Mouse (Mus musculus): ENCODE data around the gene Acoxl. TPM values are rescaled to one million over a fixed set of nuclear protein-coding genes. Genes with fewer than 3 reads are reported as not detected.

The Acoxl gene
- polyA plus RNA-seq, 1 experiment = not detected

DNA sequence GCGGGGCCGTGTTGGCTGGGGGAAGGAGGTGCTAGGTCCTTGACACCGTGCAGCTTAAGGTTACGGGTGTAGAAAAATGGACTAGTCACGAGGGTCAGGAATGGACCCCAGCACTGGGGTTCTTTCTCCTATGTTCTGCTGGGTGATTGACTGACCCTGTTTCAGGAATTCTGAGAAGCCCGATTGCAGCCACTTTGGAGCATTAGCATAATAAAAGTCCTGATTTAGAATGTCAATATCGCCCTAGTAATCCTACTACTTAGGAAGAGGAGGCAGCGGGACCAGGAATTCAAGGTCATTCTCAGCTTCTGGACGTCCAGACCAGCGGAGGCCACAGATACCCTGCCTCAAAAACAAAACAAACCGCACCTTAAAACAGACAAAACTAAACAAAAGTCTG lies 749 bp downstream of the Acoxl start:
- no peak for TF ChIP-seq POLR2A (IDR thresholded peaks at IDR 0.05; ENCODE audit: borderline replicate concordance, insufficient read depth, low read length)
- no peak for TF ChIP-seq CTCF (IDR thresholded peaks at IDR 0.05; ENCODE audit: borderline replicate concordance, insufficient read depth, low read depth, low read length)
- no peak for DNase-seq
- Histone ChIP-seq H3K4me3 (replicated peaks; ENCODE audit: insufficient read depth, low read depth, low read length) (no peak overlapping the region), H3K27ac (ENCODE audit: insufficient read depth, low read length) (no peak overlapping the region), H3K27me3 (ENCODE audit: control insufficient read depth, insufficient read depth, low read length) (no peaks in the 10 kb centered on the region), H3K4me1 (ENCODE audit: control insufficient read depth, insufficient read depth, low read length) (no peaks in the 10 kb centered on the region)
- 25% methylated on average over 11 of the region's 11 CpGs for WGBS

DNA sequence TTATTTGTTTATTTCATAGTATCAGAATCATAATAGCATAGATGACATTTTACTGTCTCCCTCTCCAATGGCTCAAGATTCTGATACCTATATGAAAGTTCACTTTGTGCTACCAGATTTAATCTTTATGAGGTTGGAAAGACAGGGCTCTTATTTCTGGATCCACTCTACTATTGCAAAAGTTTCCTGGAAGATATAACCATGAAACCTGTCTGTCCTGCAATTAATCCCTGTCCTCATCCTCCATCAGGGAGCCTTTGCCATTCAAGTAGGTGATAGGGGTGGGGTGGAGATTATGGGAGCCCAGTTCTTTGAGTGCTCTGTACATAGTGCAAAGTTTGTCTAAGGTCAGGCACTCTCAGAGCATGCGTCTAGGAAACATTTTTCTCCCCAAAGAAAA lies 2.7 kb downstream of the Acoxl start:
- Histone ChIP-seq H3K27ac (ENCODE audit: insufficient read depth, low read length) (no peak overlapping the region), H3K27me3 (ENCODE audit: control insufficient read depth, insufficient read depth, low read length) (no peaks in the 10 kb centered on the region), H3K4me1 (ENCODE audit: control insufficient read depth, insufficient read depth, low read length) (no peaks in the 10 kb centered on the region), H3K4me3 (replicated peaks; ENCODE audit: insufficient read depth, low read depth, low read length) (no peak overlapping the region)
- 85% methylated on average over 1 of the region's 1 CpGs for WGBS
- TF ChIP-seq CTCF (IDR thresholded peaks at IDR 0.05; ENCODE audit: borderline replicate concordance, insufficient read depth, low read depth, low read length) (no peak), POLR2A (IDR thresholded peaks at IDR 0.05; ENCODE audit: borderline replicate concordance, insufficient read depth, low read length) (no peak)
- DNase-seq = no peak

DNA sequence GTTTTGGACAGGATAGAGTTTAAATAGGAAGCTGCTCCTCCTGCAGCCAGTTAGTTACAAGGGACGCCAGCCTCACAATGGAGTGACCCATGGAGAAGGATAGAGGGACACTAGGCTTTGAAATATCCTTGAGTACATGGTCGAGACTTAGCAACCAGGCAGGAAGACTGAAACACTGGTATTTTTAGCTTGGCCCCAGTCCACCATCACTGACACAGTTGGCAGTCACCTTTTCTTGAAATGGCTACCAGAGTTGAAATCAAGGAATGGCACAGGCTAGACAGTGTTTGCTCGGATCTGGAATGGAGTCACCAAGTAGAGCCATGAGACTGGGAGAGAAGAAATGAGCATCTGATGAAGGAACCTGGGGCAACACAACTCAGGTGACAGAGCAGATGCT lies 3.7 kb downstream of the Acoxl start:
- H3K4me1 ChIP-seq (ENCODE audit: control insufficient read depth, insufficient read depth, low read length) = no peaks in the 10 kb centered on the region
- TF ChIP-seq CTCF (IDR thresholded peaks at IDR 0.05; ENCODE audit: borderline replicate concordance, insufficient read depth, low read depth, low read length) (no peak), POLR2A (IDR thresholded peaks at IDR 0.05; ENCODE audit: borderline replicate concordance, insufficient read depth, low read length) (no peak)
- WGBS = 33% methylated on average over 3 of the region's 3 CpGs
- no peak overlapping the region for H3K27ac ChIP-seq (ENCODE audit: insufficient read depth, low read length)
- DNase-seq = no peak
- no peak overlapping the region for H3K4me3 ChIP-seq (replicated peaks; ENCODE audit: insufficient read depth, low read depth, low read length)
- no peaks in the 10 kb centered on the region for H3K27me3 ChIP-seq (ENCODE audit: control insufficient read depth, insufficient read depth, low read length)

DNA sequence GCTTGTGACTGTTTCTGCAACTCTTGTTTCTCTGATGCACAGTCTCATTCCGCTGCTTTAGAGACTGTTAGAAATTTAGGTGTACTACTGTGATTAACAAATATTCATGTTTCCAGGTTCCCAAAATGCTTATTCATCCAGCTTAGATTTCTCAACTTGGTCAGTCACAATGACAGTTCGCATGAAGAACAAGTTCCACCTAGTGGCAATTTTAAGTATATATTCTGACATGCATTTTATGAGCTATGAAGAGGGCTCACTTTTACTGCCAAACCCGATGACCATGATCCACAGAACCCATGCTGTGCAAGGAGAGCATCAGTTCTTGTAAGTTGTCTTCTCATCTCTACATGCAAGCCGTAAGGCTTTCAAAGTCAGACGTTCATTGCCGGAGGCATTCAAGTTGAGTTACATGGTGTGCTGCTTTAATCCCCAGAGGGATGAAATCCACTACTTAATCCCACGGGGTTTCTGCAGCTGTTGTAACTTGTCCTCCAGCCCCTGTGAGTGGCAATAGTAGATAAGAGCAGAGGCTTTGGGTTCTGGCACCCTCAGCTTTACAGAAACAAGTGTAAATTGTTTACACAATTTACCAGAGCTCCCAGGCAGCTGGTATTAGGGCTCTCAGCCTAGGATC lies 6.8 kb downstream of the Acoxl start:
- 28% methylated on average over 7 of the region's 7 CpGs for WGBS
- peak in 1 of 2 experiments; percentile 31 for DNase-seq
- H3K27ac ChIP-seq (ENCODE audit: insufficient read depth, low read length) = no peak overlapping the region
- no peaks in the 10 kb centered on the region for H3K4me1 ChIP-seq (ENCODE audit: control insufficient read depth, insufficient read depth, low read length)
- TF ChIP-seq POLR2A (IDR thresholded peaks at IDR 0.05; ENCODE audit: borderline replicate concordance, insufficient read depth, low read length) = no peak
- peak; percentile 32; the same call in 1 of the 2 replicates for TF ChIP-seq CTCF (IDR thresholded peaks at IDR 0.05; ENCODE audit: borderline replicate concordance, insufficient read depth, low read depth, low read length)
- no peaks in the 10 kb centered on the region for H3K27me3 ChIP-seq (ENCODE audit: control insufficient read depth, insufficient read depth, low read length)
- no peak overlapping the region for H3K4me3 ChIP-seq (replicated peaks; ENCODE audit: insufficient read depth, low read depth, low read length)

DNA sequence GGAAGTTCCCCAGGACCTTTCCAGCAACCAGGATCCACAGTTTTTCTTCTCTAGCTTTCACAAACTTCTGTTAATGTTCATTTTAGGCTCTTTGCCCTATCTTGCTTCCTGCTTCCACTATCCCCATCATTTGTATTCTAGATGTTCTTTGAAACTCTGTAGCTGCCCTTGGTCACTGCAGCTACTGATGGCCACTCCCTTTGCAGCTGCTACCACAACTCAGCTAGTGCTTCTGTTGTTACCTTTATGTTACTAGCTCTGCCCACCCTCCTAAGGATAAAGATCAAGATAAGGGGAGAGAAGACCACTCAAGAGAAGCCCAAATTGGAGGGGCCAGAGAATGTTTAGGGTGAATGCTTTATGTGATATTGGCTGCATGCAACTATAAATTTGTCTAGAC lies 7.3 kb downstream of the Acoxl start:
- Histone ChIP-seq H3K27ac (ENCODE audit: insufficient read depth, low read length) (no peak overlapping the region), H3K4me3 (replicated peaks; ENCODE audit: insufficient read depth, low read depth, low read length) (no peak overlapping the region), H3K4me1 (ENCODE audit: control insufficient read depth, insufficient read depth, low read length) (no peaks in the 10 kb centered on the region), H3K27me3 (ENCODE audit: control insufficient read depth, insufficient read depth, low read length) (no peaks in the 10 kb centered on the region)
- no peak for TF ChIP-seq CTCF (IDR thresholded peaks at IDR 0.05; ENCODE audit: borderline replicate concordance, insufficient read depth, low read depth, low read length)
- no peak for TF ChIP-seq POLR2A (IDR thresholded peaks at IDR 0.05; ENCODE audit: borderline replicate concordance, insufficient read depth, low read length)
- no peak for DNase-seq

DNA sequence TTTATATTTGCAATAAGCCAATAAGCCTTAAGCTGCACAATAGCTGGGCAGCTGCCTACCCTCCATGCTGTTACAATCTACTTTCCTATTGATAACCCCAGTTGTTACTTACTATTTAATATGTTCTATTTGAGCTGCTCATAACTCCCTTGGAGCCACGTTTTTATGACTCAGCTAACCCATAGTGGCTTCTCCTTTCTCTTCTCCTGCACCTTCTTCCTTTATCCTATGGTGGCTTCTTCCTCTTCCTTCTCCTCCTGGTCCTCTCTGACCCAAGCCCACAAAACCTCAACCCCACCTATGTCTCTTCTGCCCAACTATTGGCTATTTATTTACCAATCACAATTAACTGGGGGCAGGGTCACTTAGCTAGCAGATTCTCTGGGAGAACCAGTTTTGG lies 7.9 kb downstream of the Acoxl start:
- H3K27me3 ChIP-seq (ENCODE audit: control insufficient read depth, insufficient read depth, low read length) = no peaks in the 10 kb centered on the region
- no peaks in the 10 kb centered on the region for H3K4me1 ChIP-seq (ENCODE audit: control insufficient read depth, insufficient read depth, low read length)
- no peak for DNase-seq
- H3K4me3 ChIP-seq (replicated peaks; ENCODE audit: insufficient read depth, low read depth, low read length) = no peak overlapping the region
- H3K27ac ChIP-seq (ENCODE audit: insufficient read depth, low read length) = no peak overlapping the region
- TF ChIP-seq POLR2A (IDR thresholded peaks at IDR 0.05; ENCODE audit: borderline replicate concordance, insufficient read depth, low read length) (no peak), CTCF (IDR thresholded peaks at IDR 0.05; ENCODE audit: borderline replicate concordance, insufficient read depth, low read depth, low read length) (no peak)
- WGBS = 28% methylated on average over 1 of the region's 1 CpGs

DNA sequence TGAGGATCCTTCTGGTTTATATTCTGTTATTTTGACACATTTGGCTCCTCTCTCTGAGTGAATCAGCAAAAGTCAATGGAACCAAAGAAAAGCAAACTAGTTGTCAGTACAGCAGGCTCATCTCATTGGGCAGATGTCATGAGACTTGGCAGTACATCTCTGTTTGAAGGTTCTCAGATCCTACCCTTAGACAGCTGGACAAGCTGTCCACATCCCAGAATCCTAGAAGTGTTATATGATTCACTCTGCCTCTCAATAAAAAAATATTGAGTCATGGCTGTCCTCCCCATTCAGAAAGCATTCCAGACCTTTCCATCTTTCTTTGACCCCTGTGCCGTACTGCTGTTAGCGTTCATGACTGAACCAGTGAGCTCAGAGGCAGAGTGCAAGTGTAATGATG lies 11.7 kb downstream of the Acoxl start:
- WGBS = 86% methylated on average over 2 of the region's 2 CpGs
- no peak for TF ChIP-seq POLR2A (IDR thresholded peaks at IDR 0.05; ENCODE audit: borderline replicate concordance, insufficient read depth, low read length)
- no peak for TF ChIP-seq CTCF (IDR thresholded peaks at IDR 0.05; ENCODE audit: borderline replicate concordance, insufficient read depth, low read depth, low read length)
- peaks cover 3% of the 10 kb centered on the region; the same call in 1 of the 2 replicates for H3K4me1 ChIP-seq (ENCODE audit: control insufficient read depth, insufficient read depth, low read length)
- H3K27ac ChIP-seq (ENCODE audit: insufficient read depth, low read length) = no peak overlapping the region
- H3K27me3 ChIP-seq (ENCODE audit: control insufficient read depth, insufficient read depth, low read length) = no peaks in the 10 kb centered on the region
- H3K4me3 ChIP-seq (replicated peaks; ENCODE audit: insufficient read depth, low read depth, low read length) = no peak overlapping the region
- DNase-seq = no peak

DNA sequence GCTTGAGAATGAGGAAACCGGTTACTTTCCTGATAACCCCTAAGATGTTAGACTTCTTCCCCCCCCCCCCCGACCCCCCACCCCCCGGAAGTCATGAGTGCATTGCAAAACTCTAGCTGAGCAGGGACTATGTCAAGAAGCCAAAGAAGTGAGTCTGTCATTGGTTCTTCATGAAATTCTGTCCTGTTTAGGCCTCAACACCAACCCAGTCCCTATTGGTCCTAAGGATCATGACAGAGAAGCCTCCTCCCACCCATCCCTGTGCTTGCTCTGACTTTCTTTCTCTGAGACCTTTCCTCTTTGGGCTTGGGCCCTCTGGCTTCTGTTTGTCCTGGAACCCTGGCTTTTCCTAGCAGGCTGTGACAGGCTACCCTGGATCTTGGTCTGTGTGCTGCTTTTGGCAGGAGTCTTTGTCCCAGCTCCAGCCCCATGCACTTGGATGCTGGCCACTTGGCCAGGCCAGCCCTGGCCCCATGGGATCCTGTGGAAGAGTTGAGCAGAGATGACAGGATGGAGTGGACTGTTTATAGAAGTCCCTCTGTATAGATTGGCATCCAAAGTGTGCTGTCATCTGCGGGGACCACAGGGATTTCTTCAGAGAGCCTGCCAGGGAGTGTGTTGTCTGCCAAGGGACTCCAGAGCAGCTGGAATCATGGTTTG lies 15.8 kb downstream of the Acoxl start:
- Histone ChIP-seq H3K27me3 (ENCODE audit: control insufficient read depth, insufficient read depth, low read length) (no peaks in the 10 kb centered on the region), H3K4me1 (ENCODE audit: control insufficient read depth, insufficient read depth, low read length) (peaks cover 3% of the 10 kb centered on the region; the same call in 1 of the 2 replicates), H3K4me3 (replicated peaks; ENCODE audit: insufficient read depth, low read depth, low read length) (no peak overlapping the region), H3K27ac (ENCODE audit: insufficient read depth, low read length) (no peak overlapping the region)
- peak; percentile 91 to 95 for DNase-seq
- TF ChIP-seq POLR2A (IDR thresholded peaks at IDR 0.05; ENCODE audit: borderline replicate concordance, insufficient read depth, low read length) (no peak), CTCF (IDR thresholded peaks at IDR 0.05; ENCODE audit: borderline replicate concordance, insufficient read depth, low read depth, low read length) (no peak)
- WGBS = 25% methylated on average over 4 of the region's 4 CpGs
